Mouse (Mus musculus) heart, embryonic 10.5 days (tissue): ENCODE data around the gene Wfdc17. TPM values are rescaled to one million over a fixed set of nuclear protein-coding genes. Genes with fewer than 3 reads are reported as not detected.

ENCODE experiments used
- DNase-seq: peaks from one replicate; pipeline ENCODE4 v3.0.0-alpha.2; 2017; ENCODE audit warnings: low spot score
- H3K27ac ChIP-seq: fragments of 300-500 bp; sonication (generic); 2 replicates; pipeline ENCODE4 v1.5.1; 2016; ENCODE audit warnings: mild to moderate bottlenecking
- H3K27me3 ChIP-seq: fragments of 300-500 bp; sonication (generic); 2 replicates; pipeline ENCODE4 v1.6.1; 2016; ENCODE audit warnings: mild to moderate bottlenecking; ENCODE audit not compliant: poor library complexity, insufficient read depth, severe bottlenecking
- H3K36me3 ChIP-seq: fragments of 300-500 bp; sonication (generic); 2 replicates; pipeline ENCODE4 v1.6.1; 2016; ENCODE audit warnings: mild to moderate bottlenecking, moderate library complexity
- H3K4me1 ChIP-seq: fragments of 300-500 bp; sonication (generic); 2 replicates; pipeline ENCODE4 v1.6.1; 2016; ENCODE audit warnings: mild to moderate bottlenecking
- H3K4me3 ChIP-seq: fragments of 300-500 bp; sonication (generic); 2 replicates; pipeline ENCODE4 v1.5.1; 2016; ENCODE audit warnings: mild to moderate bottlenecking, moderate library complexity
- H3K9me3 ChIP-seq: fragments of 300-500 bp; sonication (generic); 2 replicates; pipeline ENCODE4 v1.6.1; 2016; ENCODE audit warnings: mild to moderate bottlenecking, moderate library complexity
- WGBS: fragments of 180-500 bp; shearing (Covaris S2); methylation state at CpG from one replicate; pipeline ENCODE4 v1.1.7; 2016; 5-methylcytosine and 5-hydroxymethylcytosine counted together
- polyA plus RNA-seq: library from polyadenylated mRNA; unstranded; fragments of >200 nt; fragmentation: Nextera tagmentation; extraction: Ambion mirVana; gene quantifications from 2 replicates; pipeline ENCODE4 v1.2.1, GENCODE M21; 2016

The Wfdc17 gene
- polyA plus RNA-seq = 0.49 TPM in 1 of 2 replicates, not detected in the other

- WGBS = 64% methylated on average over 1 of the region's 1 CpGs
- H3K4me3 ChIP-seq = no peak within 1 kb of the TSS
- no peak within 1 kb of the TSS for H3K27ac ChIP-seq
- no peaks in the 10 kb centered on the region for H3K9me3 ChIP-seq
- H3K4me1 ChIP-seq = no peaks in the 10 kb centered on the region
- no peak for DNase-seq
- no peaks in the 10 kb centered on the region for H3K27me3 ChIP-seq
- H3K36me3 ChIP-seq = no peaks in the 10 kb centered on the region
Measured at GRCm38 (mm10) chr11:83703705-83704104, at the start of gene Wfdc17. Gene Wfdc17 (plus strand): TSS chr11:83703991.

GRCm38 (mm10) chr11:83654606-83655005, 49.2 kb upstream of the Wfdc17 start:
- 71% methylated on average over 8 of the region's 8 CpGs for WGBS
- Histone ChIP-seq H3K9me3 (no peaks in the 10 kb centered on the region), H3K4me1 (peaks cover 6% of the 10 kb centered on the region; the same call in 1 of the 2 replicates), H3K27ac (no peak overlapping the region), H3K36me3 (no peaks in the 10 kb centered on the region), H3K4me3 (no peak overlapping the region), H3K27me3 (no peaks in the 10 kb centered on the region)
- no peak for DNase-seq

GRCm38 (mm10) chr11:83657508-83657907, 46.3 kb upstream of the Wfdc17 start:
- no peak overlapping the region for H3K27ac ChIP-seq
- H3K4me1 ChIP-seq = peaks cover 6% of the 10 kb centered on the region; the same call in 1 of the 2 replicates
- no peaks in the 10 kb centered on the region for H3K36me3 ChIP-seq
- WGBS = 81% methylated on average over 3 of the region's 3 CpGs
- H3K9me3 ChIP-seq = no peaks in the 10 kb centered on the region
- no peaks in the 10 kb centered on the region for H3K27me3 ChIP-seq
- no peak overlapping the region for H3K4me3 ChIP-seq
- DNase-seq = no peak

GRCm38 (mm10) chr11:83658797-83659196, 45.0 kb upstream of the Wfdc17 start:
- no peak for DNase-seq
- Histone ChIP-seq H3K9me3 (no peaks in the 10 kb centered on the region), H3K4me3 (no peak overlapping the region), H3K27me3 (no peaks in the 10 kb centered on the region), H3K36me3 (no peaks in the 10 kb centered on the region), H3K27ac (no peak overlapping the region), H3K4me1 (peaks cover under 1% of the 10 kb centered on the region; the same call in 1 of the 2 replicates)
- 77% methylated on average over 6 of the region's 6 CpGs for WGBS

- no peaks in the 10 kb centered on the region for H3K4me1 ChIP-seq
- DNase-seq = no peak
- no peaks in the 10 kb centered on the region for H3K27me3 ChIP-seq
- H3K4me3 ChIP-seq = no peak within 1 kb of the TSS
- H3K36me3 ChIP-seq = no peaks in the 10 kb centered on the region
- no peak within 1 kb of the TSS for H3K27ac ChIP-seq
- 72% methylated on average over 6 of the region's 6 CpGs for WGBS
- no peaks in the 10 kb centered on the region for H3K9me3 ChIP-seq
Measured at GRCm38 (mm10) chr11:83662204-83662603, 41.6 kb upstream of the Wfdc17 start, which contains the start of gene Ccl4. Gene Ccl4 (plus strand): TSS chr11:83662584.

- no peak for DNase-seq
- Histone ChIP-seq H3K27me3 (no peaks in the 10 kb centered on the region), H3K4me3 (no peak overlapping the region), H3K36me3 (no peaks in the 10 kb centered on the region), H3K4me1 (no peaks in the 10 kb centered on the region), H3K9me3 (no peaks in the 10 kb centered on the region), H3K27ac (no peak overlapping the region)
- 78% methylated on average over 5 of the region's 5 CpGs for WGBS
Measured at GRCm38 (mm10) chr11:83663532-83663931, 40.3 kb upstream of the Wfdc17 start.

- Histone ChIP-seq H3K27ac (no peak overlapping the region), H3K4me1 (no peaks in the 10 kb centered on the region), H3K4me3 (no peak overlapping the region), H3K27me3 (no peaks in the 10 kb centered on the region), H3K9me3 (no peaks in the 10 kb centered on the region), H3K36me3 (no peaks in the 10 kb centered on the region)
- DNase-seq = no peak
Measured at GRCm38 (mm10) chr11:83671743-83672142, 32.0 kb upstream of the Wfdc17 start.

- H3K27ac ChIP-seq = no peak overlapping the region
- no peaks in the 10 kb centered on the region for H3K9me3 ChIP-seq
- no peak overlapping the region for H3K4me3 ChIP-seq
- WGBS = 85% methylated on average over 1 of the region's 1 CpGs
- no peaks in the 10 kb centered on the region for H3K4me1 ChIP-seq
- H3K36me3 ChIP-seq = no peaks in the 10 kb centered on the region
- no peaks in the 10 kb centered on the region for H3K27me3 ChIP-seq
- no peak for DNase-seq
Measured at GRCm38 (mm10) chr11:83675665-83676064, 28.1 kb upstream of the Wfdc17 start.

- no peak for DNase-seq
- Histone ChIP-seq H3K9me3 (no peaks in the 10 kb centered on the region), H3K4me3 (no peak overlapping the region), H3K27me3 (no peaks in the 10 kb centered on the region), H3K27ac (no peak overlapping the region), H3K4me1 (no peaks in the 10 kb centered on the region), H3K36me3 (no peaks in the 10 kb centered on the region)
- WGBS = 70% methylated on average over 1 of the region's 1 CpGs
Measured at GRCm38 (mm10) chr11:83689918-83690317, 13.9 kb upstream of the Wfdc17 start.

GRCm38 (mm10) chr11:83692008-83692407, 11.8 kb upstream of the Wfdc17 start:
- H3K27me3 ChIP-seq = no peaks in the 10 kb centered on the region
- DNase-seq = no peak
- H3K9me3 ChIP-seq = no peaks in the 10 kb centered on the region
- 45% methylated on average over 1 of the region's 1 CpGs for WGBS
- H3K4me3 ChIP-seq = no peak overlapping the region
- H3K27ac ChIP-seq = no peak overlapping the region
- H3K4me1 ChIP-seq = no peaks in the 10 kb centered on the region
- H3K36me3 ChIP-seq = no peaks in the 10 kb centered on the region

GRCm38 (mm10) chr11:83708715-83709114, 4.9 kb downstream of the Wfdc17 start, which contains the start of gene Wfdc18:
Gene Wfdc18 (plus strand): TSS chr11:83709015.
- Histone ChIP-seq H3K27ac (no peak within 1 kb of the TSS), H3K36me3 (no peaks in the 10 kb centered on the region), H3K27me3 (no peaks in the 10 kb centered on the region), H3K9me3 (no peaks in the 10 kb centered on the region), H3K4me3 (no peak within 1 kb of the TSS), H3K4me1 (no peaks in the 10 kb centered on the region)
- no peak for DNase-seq
- WGBS = 68% methylated on average over 4 of the region's 4 CpGs

- Histone ChIP-seq H3K36me3 (no peaks in the 10 kb centered on the region), H3K27me3 (no peaks in the 10 kb centered on the region), H3K27ac (no peak overlapping the region), H3K4me1 (no peaks in the 10 kb centered on the region), H3K9me3 (no peaks in the 10 kb centered on the region), H3K4me3 (no peak overlapping the region)
- WGBS = 87% methylated on average over 5 of the region's 5 CpGs
- DNase-seq = no peak
Measured at GRCm38 (mm10) chr11:83709683-83710082, 5.9 kb downstream of the Wfdc17 start.

GRCm38 (mm10) chr11:83712671-83713070, 8.9 kb downstream of the Wfdc17 start:
- Histone ChIP-seq H3K27ac (no peak overlapping the region), H3K36me3 (no peaks in the 10 kb centered on the region), H3K4me1 (no peaks in the 10 kb centered on the region), H3K27me3 (no peaks in the 10 kb centered on the region), H3K9me3 (no peaks in the 10 kb centered on the region), H3K4me3 (no peak overlapping the region)
- no peak for DNase-seq
- WGBS = 75% methylated on average over 1 of the region's 1 CpGs

GRCm38 (mm10) chr11:83713925-83714324, 10.1 kb downstream of the Wfdc17 start:
- DNase-seq = no peak
- Histone ChIP-seq H3K27me3 (no peaks in the 10 kb centered on the region), H3K4me1 (no peaks in the 10 kb centered on the region), H3K9me3 (no peaks in the 10 kb centered on the region), H3K27ac (no peak overlapping the region), H3K36me3 (no peaks in the 10 kb centered on the region), H3K4me3 (no peak overlapping the region)
- WGBS = 83% methylated on average over 2 of the region's 2 CpGs
